Mouse (Mus musculus): ENCODE measurements around the gene Zmat1. TPM values are rescaled to one million over a fixed set of nuclear protein-coding genes. Genes with fewer than 3 reads are reported as not detected.
"Not testable (repeated sequence)": the region's sequence is repeated elsewhere in the genome, so short reads cannot be mapped to it uniquely, and the experiment has no call there.

Gene Zmat1
- polyA plus RNA-seq (2015; fragmentation: Nextera tagmentation; extraction: Ambion mirVana), result 3.9 and 4.0 TPM in 2 replicates

DNA sequence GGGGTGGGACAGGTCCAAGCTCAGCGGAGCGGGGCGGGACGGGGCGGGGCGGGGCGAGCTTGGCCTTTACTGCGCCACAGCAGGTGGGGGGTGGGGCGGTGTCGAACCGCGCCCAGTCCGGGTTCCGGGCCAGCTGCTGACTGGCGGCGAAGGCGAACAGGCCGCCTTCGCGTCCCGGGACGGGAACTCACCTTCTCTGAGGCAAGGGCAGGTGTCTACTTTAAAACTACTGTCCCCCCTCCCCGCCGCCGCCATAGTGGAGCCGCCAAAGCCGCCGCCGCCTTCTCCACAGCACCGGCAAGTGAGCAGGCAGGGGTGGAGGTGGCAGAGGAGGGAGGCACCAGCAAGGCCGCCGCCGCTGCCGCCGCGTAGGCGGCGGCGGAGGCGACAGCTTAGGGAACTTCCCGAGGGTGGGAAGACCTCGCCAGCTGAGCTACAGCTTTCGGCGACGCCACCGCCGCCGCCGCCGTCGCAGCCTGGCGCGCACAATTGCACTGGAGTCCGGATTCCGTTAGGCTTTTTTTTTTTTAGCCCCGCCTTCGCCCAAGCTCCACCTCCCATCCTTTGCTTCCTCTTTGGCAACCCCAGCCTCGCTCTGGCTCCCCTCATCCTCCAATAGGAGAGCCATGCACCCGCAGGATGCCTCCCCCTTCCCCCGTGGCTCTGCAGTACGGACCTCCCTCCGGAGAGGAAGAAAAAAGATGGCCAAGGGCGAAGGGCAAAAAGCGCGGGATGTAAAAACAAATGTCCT is at the start of gene Zmat1:
Zmat1 (minus strand) TSS at position 490 of the 751 bp plus-strand sequence.
- DNase-seq (ENCODE audit: low spot score), result peak; percentile 88

- not testable (repeated sequence) for DNase-seq (ENCODE audit: low spot score)
Observed at GRCm38 (mm10) chrX:135053939-135054338, 44.9 kb upstream of the Zmat1 start.

- DNase-seq (ENCODE audit: low spot score), result no peak
Observed at GRCm38 (mm10) chrX:135035962-135036375, 27.0 kb upstream of the Zmat1 start.

DNA sequence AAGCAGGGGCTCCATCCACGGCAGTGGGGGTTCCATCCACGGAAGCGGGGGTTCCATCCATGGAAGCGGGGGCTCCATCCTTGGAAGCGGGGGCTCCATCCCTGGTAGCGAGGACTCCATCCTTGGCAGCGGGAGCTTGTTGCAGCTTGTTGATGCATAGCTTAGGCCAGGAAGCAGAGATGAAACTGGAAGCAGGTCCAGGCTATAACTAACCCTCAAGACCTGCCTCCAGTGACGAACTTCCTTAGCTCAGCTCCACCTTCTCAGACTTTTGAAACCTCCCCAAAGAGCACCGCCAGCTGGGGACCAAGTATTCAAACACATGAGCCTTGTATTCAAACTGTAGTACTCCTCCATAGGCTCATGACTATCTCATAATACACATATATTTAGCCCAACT is 16.1 kb upstream of the Zmat1 start:
- no peak for DNase-seq (ENCODE audit: low spot score)

DNA sequence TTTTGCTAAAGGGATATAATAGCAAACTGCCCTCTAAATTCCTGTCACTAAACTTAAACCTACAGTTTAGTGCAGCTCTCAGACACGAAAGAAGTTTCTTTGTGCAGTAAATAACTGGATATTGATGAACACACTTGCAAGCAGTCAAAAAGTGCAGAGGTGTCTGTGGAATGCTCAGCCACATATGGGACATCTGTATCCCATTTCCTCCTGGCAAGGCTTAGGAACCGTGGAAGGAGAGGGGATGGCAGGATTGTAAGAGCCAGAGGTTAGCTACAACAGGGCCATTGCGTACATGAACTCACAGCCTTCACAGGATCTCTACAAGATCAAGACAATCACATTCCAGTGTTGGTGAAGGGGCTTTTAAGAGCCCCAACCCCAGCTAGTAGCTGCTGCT is 2.4 kb upstream of the Zmat1 start:
- DNase-seq (ENCODE audit: low spot score), result no peak

- no peak for DNase-seq (ENCODE audit: low spot score)
Observed at GRCm38 (mm10) chrX:135009471-135009815, 434 bp upstream of the Zmat1 start.

- peak; percentile 14 for DNase-seq (ENCODE audit: low spot score)
Observed at GRCm38 (mm10) chrX:135008021-135008420, 988 bp downstream of the Zmat1 start.

GRCm38 (mm10) chrX:134964546-134964945 is 44.5 kb downstream of the Zmat1 start, which contains the start of gene Nxf2:
Nxf2 (minus strand) TSS chrX:134964754.
- DNase-seq (ENCODE audit: low spot score), result no peak

DNA sequence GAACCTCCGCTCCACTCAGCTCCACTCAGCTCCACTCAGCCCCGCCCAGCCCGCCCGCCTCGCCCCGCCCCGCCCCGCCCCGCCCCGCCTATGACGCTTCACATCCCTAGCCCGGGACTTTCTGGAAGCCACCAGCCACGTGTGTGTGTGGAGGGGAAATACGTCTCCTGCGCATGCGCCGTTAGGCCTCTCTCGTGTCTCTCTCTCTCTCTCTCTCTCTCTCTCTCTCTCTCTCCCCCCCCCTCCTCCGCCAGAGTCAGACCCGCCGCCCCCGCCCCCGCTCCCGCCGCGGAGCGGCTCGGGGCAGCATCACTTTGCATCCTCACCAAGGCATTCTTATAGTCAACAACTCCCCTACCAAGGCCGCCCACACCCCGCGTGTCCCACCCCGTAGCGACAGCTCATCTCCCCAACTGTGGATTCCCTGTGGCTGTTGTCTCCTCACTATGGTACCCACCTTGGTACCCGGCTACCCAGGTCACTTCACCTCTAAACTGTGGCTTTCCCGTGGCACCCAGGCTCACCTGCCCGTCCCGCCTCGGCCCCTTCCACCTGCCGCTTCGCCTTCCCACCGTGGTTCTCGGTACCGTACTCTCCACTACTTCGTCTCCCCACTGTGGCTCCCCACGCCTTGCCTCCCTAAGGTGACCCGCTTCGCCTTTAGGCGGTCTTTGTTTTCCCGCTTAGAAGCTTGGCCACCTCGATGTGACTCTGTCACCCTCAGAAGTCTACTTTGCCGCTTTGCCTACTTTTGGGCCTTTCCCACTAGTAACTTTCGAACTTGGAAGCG is 45.5 kb downstream of the Zmat1 start:
- DNase-seq (ENCODE audit: low spot score), result peak; percentile 70

DNA sequence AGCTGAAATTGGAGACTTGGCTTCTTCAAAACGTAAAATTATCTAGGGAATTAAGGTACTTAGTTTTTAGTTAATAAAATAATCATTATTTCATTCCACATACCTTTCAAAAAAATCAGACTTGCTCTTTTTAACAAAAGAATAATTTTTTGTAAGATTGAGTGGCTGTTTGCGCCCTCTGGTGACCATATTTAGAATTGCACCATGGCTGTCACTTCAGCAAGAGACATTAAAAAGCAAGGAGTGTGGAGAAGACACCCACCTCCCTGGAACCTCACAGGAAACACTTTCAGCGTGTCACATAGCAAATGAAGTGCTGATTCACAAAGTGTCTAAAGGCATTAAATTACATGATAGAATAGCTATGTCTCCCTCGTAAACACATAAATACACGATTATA is 78.6 kb downstream of the Zmat1 start:
- DNase-seq (ENCODE audit: low spot score), result peak; percentile 52

DNA sequence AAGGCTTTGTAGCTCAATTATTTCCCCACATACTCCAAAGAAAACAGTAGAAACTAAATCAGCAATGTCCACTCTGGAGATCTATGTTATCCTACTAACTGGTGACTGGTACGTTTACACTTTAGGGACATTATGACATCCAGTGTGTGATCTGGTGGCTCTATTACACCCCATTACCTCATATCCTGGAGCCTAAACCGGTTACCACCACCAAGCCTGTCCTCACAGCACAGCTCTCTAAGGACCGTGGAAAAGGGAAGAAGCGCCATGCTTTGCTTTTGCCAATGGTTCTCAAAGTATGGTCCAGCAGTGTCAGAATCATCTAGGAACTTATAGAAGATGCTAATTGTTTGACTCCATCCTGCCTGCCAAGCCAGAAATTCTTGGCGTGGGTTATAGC is 79.1 kb downstream of the Zmat1 start:
- no peak for DNase-seq (ENCODE audit: low spot score)

DNA sequence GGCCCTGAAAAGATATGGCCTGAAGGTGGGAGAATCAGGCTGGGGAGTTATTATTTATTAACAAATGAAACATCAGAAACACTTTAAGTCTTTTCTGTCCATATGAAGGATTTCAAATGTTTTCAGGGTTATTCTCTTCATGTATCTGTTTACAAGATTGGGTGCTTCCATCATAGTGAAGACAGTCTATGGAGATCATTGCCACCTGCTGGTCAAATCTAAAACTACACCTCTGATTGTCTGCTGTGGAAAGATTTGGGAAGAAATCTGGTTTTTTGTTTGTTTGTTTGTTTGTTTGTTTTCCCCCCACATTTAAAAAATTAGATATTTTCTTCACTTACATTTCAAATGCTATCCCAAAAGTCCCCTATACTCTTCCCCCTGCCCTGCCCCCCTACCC is 84.0 kb downstream of the Zmat1 start:
- peak; percentile 19 for DNase-seq (ENCODE audit: low spot score)

DNA sequence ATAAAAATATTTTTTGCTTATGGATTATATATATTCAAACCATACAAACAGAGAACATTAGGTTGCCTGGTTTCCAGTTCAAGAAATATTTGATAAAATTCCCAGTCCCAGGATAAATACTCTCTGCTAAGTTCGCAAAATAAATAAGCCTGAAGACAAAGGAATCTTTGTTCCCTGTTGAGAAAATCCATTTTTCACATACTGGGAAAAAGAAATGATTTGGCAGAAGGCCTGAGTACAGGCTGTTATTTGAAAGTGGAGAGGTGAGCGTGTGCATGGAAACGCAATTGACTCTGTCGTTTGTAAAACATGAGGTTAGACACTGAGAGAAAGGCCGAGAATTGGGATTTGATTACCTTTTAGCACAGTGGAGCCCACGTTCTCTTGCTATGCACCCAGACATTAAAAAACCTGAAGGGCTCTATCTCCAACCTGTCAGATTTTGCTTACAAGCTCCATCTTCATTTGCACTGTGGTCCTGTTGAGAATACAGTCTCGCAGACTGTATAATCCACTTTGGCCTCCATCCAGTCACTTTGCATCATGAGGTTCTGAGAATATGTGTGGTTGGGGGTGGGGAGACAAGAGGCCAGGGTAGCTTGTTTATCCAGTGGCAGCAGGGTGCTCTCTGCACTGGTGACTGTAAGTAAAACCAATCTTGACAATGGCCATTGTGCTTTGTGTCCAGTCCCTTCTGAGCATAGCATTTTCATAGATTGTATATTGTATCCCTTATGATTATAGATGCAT is 85.2 kb downstream of the Zmat1 start:
- DNase-seq (ENCODE audit: low spot score), result no peak

Other genes starting within 250 kb of the Zmat1 start
- gene Armcx2, start 200.0 kb downstream of the Zmat1 start, polyA plus RNA-seq (2015; fragmentation: Nextera tagmentation; extraction: Ambion mirVana), result 14.3 and 14.7 TPM in 2 replicates
- 0.58 and 0.68 TPM in 2 replicates for gene Nxf2, start 44.5 kb downstream of the Zmat1 start, polyA plus RNA-seq (2015; fragmentation: Nextera tagmentation; extraction: Ambion mirVana)
- gene Gm15023, start 168.4 kb upstream of the Zmat1 start, polyA plus RNA-seq (2015; fragmentation: Nextera tagmentation; extraction: Ambion mirVana), result 0.18 TPM in 1 of 2 replicates, not detected in the other
- gene Tceal6, start 201.5 kb upstream of the Zmat1 start, polyA plus RNA-seq (2015; fragmentation: Nextera tagmentation; extraction: Ambion mirVana), result 0.21 TPM in 1 of 2 replicates, not detected in the other

Measured in thymus, postnatal 0 days (tissue).